Mouse (Mus musculus): ENCODE results near the gene Rxrb.

The Rxrb gene

GRCm38 (mm10) chr17:34047404-34048050 lies 15.9 kb downstream of the Rxrb start:
- DNase-seq (ENCODE audit: low spot score): no peak

- no peak for DNase-seq (ENCODE audit: low spot score)
These were observed 25.6 kb downstream of the Rxrb start for GRCm38 (mm10) chr17:34057224-34057623.

GRCm38 (mm10) chr17:34068864-34069263 lies 37.3 kb downstream of the Rxrb start:
- DNase-seq (ENCODE audit: low spot score): no peak

- DNase-seq (ENCODE audit: low spot score): no peak
These were observed 40.5 kb downstream of the Rxrb start for GRCm38 (mm10) chr17:34072091-34072490.

GRCm38 (mm10) chr17:34075271-34075670 lies 43.7 kb downstream of the Rxrb start:
- peak; percentile 38 for DNase-seq (ENCODE audit: low spot score)

GRCm38 (mm10) chr17:34077549-34077948 lies 45.9 kb downstream of the Rxrb start:
- peak; percentile 14 for DNase-seq (ENCODE audit: low spot score)

GRCm38 (mm10) chr17:34078148-34078547 lies 46.5 kb downstream of the Rxrb start:
- DNase-seq (ENCODE audit: low spot score): no peak

GRCm38 (mm10) chr17:34079002-34079401 lies 47.4 kb downstream of the Rxrb start:
- no peak for DNase-seq (ENCODE audit: low spot score)

GRCm38 (mm10) chr17:34079621-34080020 lies 48.0 kb downstream of the Rxrb start:
- peak; percentile 47 for DNase-seq (ENCODE audit: low spot score)

GRCm38 (mm10) chr17:34083104-34083503 lies 51.5 kb downstream of the Rxrb start:
- no peak for DNase-seq (ENCODE audit: low spot score)

- no peak for DNase-seq (ENCODE audit: low spot score)
These were observed 55.8 kb downstream of the Rxrb start for GRCm38 (mm10) chr17:34087386-34087785.
